Mouse (Mus musculus) erythroblast, embryonic 14.5 days (primary cell): ENCODE measurements around the gene Olfr1214. TPM values are rescaled to one million over a fixed set of nuclear protein-coding genes. Genes with fewer than 3 reads are reported as not detected.
"Not testable (repeated sequence)": the region's sequence is repeated elsewhere in the genome, so short reads cannot be mapped to it uniquely, and the experiment has no call there.

Experiments used
- H3K27me3 ChIP-seq: 2 replicates; pipeline ENCODE4 v1.6.1; 2012; ENCODE audit warnings: inconsistent platforms; ENCODE audit not compliant: control insufficient read depth
- H3K36me3 ChIP-seq: 2 replicates; pipeline ENCODE4 v1.6.1; 2012; ENCODE audit warnings: mild to moderate bottlenecking, inconsistent platforms; ENCODE audit not compliant: control insufficient read depth
- H3K4me1 ChIP-seq: 2 replicates; pipeline ENCODE4 v1.6.1; 2012; ENCODE audit warnings: inconsistent platforms; ENCODE audit not compliant: control insufficient read depth
- H3K4me3 ChIP-seq: replicated peaks from 2 replicates; pipeline ENCODE3; 2012; ENCODE audit warnings: moderate library complexity, mild to moderate bottlenecking, inconsistent platforms
- H3K9me3 ChIP-seq: 2 replicates; pipeline ENCODE4 v1.6.1; 2012; ENCODE audit warnings: low read length, inconsistent platforms, mixed read lengths; ENCODE audit not compliant: control insufficient read depth
- GATA1 ChIP-seq: IDR thresholded peaks from 2 replicates; pipeline ENCODE4 v1.6.1; 2012; ENCODE audit warnings: low read length, inconsistent platforms, mixed read lengths
- TAL1 ChIP-seq: IDR thresholded peaks from 3 replicates; pipeline ENCODE4 v1.6.1; 2012; ENCODE audit warnings: low read length, inconsistent platforms, mixed read lengths
- polyA plus RNA-seq: library from polyadenylated mRNA; stranded (reverse); fragments of >175 nt; gene quantifications from 2 replicates; pipeline ENCODE4 v1.2.3, GENCODE M21; 2012

The Olfr1214 gene
- not detected in 2 replicates for polyA plus RNA-seq

GRCm38 (mm10) chr2:88992553-88992952, at the start of gene Olfr1214:
Olfr1214 (minus strand) TSS chr2:88992653.
- Histone ChIP-seq H3K9me3 (no peaks in the 10 kb centered on the region), H3K27me3 (no peaks in the 10 kb centered on the region), H3K4me3 (no peak within 1 kb of the TSS), H3K36me3 (no peaks in the 10 kb centered on the region), H3K4me1 (no peaks in the 10 kb centered on the region)
- TF ChIP-seq GATA1 = no peak
- no peak for TF ChIP-seq TAL1

DNA sequence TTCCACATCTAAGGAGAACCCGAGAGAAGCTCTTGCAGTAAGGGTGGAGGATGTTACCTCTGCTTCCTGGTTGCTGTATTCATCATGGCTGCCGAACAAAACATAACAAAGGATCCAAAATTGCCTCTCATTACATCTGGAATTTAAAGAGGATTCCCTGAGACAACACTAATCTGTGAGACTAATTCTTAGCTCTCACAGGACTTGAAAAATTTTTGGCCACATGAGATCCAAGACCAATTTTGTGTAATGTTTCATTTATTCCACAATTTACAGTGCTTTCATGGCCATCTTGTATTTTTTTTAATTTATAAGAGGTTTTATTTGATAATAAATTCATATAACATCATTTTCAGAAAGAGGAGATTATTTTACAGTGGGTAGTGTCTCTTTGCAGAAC, 39.5 kb upstream of the Olfr1214 start, which contains the start of gene Olfr1217:
Olfr1217 (minus strand) TSS at position 101 of the 400 bp plus-strand sequence.
- Histone ChIP-seq H3K4me3 (no peak within 1 kb of the TSS), H3K27me3 (no peaks in the 10 kb centered on the region), H3K36me3 (no peaks in the 10 kb centered on the region), H3K4me1 (no peaks in the 10 kb centered on the region), H3K9me3 (no peaks in the 10 kb centered on the region)
- TF ChIP-seq TAL1 (no peak), GATA1 (no peak)

DNA sequence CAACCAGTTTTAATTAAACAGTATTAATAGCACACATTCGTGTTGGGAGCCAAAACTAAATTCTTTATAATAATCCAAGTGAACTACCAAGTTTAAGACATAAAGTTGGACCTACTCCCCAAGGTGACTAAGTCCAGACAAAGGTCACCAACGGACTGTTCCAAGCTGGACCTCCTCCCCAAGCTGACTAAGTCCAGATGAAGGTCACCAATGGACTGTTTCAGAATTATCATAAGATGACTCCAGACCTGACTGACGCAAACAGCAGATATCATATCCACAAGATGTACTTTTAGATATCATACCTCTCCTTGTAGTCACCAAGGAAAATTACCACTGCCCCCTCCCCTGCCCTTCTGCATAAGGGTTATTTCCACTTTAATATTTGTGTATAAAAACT, 29.0 kb upstream of the Olfr1214 start:
- H3K4me1 ChIP-seq, H3K36me3 ChIP-seq, H3K27me3 ChIP-seq, H3K9me3 ChIP-seq, H3K4me3 ChIP-seq: not testable (repeated sequence)

DNA sequence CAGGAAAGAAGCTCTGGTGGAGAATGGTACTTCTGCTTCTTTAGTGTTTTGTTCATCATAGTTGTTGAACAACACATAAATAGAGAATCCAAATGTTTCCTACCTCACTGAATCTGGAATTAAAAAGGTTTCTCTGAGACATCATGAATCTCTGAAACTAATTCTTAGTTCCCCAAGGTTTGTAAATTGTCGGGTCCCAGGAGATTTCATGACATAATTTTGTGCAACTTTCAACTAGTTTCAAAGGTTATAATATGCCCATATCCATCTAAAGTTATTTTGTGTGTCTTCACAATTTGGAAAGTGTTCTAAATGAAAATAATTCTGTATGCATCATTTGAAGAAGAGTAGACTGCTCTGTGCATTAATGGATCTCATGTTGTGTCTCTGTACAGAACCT, 25.8 kb upstream of the Olfr1214 start, which contains the start of gene Olfr1216:
Olfr1216 (minus strand) TSS at position 101 of the 400 bp plus-strand sequence.
- Histone ChIP-seq H3K4me3 (no peak within 1 kb of the TSS), H3K27me3 (no peaks in the 10 kb centered on the region), H3K36me3 (no peaks in the 10 kb centered on the region), H3K4me1 (no peaks in the 10 kb centered on the region), H3K9me3 (0 out of 2 replicates have a peak, but pooled peaks cover 3% of the 10 kb centered on the region)
- TF ChIP-seq TAL1 = no peak
- TF ChIP-seq GATA1 = no peak

- TF ChIP-seq TAL1 (no peak), GATA1 (no peak)
Measured at GRCm38 (mm10) chr2:89006873-89007272, 14.4 kb upstream of the Olfr1214 start, which contains the start of gene Olfr1215. Olfr1215 (minus strand) TSS chr2:89006973.

DNA sequence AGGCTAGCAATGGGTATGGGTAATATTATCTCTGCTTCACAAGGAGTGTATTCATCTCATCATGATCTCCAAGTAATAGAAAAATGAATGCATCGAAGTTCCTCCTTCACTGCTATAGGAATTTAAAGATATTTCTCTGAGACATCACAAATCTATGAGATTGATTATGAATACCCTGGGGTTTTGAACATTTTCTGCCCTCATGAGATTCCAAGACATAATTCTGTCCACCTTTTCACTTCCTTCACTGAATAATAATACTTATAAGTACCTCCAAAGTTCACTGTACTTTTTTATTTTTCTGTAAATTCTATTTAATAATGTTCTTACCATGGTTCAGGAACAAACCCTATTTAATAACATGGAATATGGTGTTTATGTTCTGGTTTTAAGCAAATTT, 12.3 kb downstream of the Olfr1214 start, which contains the start of gene Gm13762:
Gm13762 (minus strand) TSS at position 101 of the 400 bp plus-strand sequence.
- no peak for TF ChIP-seq TAL1
- TF ChIP-seq GATA1 = no peak
- Histone ChIP-seq H3K4me3 (no peak within 1 kb of the TSS), H3K4me1 (no peaks in the 10 kb centered on the region), H3K36me3 (no peaks in the 10 kb centered on the region), H3K9me3 (0 out of 2 replicates have a peak, but pooled peaks cover 2% of the 10 kb centered on the region), H3K27me3 (no peaks in the 10 kb centered on the region)

More at GRCm38 (mm10) chr2:89006873-89007272, 14.4 kb upstream of the Olfr1214 start, which contains the start of gene Olfr1215:
- no peaks in the 10 kb centered on the region for H3K36me3 ChIP-seq
- H3K27me3 ChIP-seq = no peaks in the 10 kb centered on the region
- no peak within 1 kb of the TSS for H3K4me3 ChIP-seq
- no peaks in the 10 kb centered on the region for H3K4me1 ChIP-seq
- no peaks in the 10 kb centered on the region for H3K9me3 ChIP-seq

- H3K4me1 ChIP-seq = no peaks in the 10 kb centered on the region
- TF ChIP-seq TAL1 = no peak
- TF ChIP-seq GATA1 = no peak
Measured at GRCm38 (mm10) chr2:88953669-88954068, 38.8 kb downstream of the Olfr1214 start, which contains the start of gene Olfr1212. Olfr1212 (plus strand) TSS chr2:88953969.

DNA sequence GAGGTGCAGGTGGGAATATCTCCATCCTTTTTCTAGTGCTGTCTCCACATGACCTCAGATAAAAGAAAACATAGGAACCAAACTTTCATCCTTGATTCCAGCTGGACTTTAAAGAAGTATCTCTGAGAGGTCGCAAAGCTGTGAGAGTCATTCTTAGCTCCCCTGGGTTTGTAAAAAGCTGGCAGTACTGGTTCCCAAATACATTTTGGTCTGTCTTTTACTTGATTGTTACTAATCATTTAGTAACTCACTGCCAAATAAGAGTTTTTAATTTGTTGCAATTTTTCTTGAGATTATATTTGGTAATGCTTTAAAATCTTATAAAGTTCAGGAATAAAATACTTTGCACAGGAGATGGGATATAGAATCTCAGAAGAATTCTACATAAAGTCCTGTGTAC, 54.4 kb downstream of the Olfr1214 start, which contains the start of gene Olfr1211:
Olfr1211 (minus strand) TSS at position 101 of the 400 bp plus-strand sequence.
- TF ChIP-seq TAL1 = no peak
- no peak for TF ChIP-seq GATA1

More at GRCm38 (mm10) chr2:88953669-88954068, 38.8 kb downstream of the Olfr1214 start, which contains the start of gene Olfr1212:
- no peaks in the 10 kb centered on the region for H3K27me3 ChIP-seq
- no peaks in the 10 kb centered on the region for H3K36me3 ChIP-seq
- no peak within 1 kb of the TSS for H3K4me3 ChIP-seq
- H3K9me3 ChIP-seq = peaks cover under 1% of the 10 kb centered on the region; the same call in 1 of the 2 replicates

More for the DNA sequence above, 54.4 kb downstream of the Olfr1214 start, which contains the start of gene Olfr1211:
- H3K9me3 ChIP-seq = 0 out of 2 replicates have a peak, but pooled peaks cover 2% of the 10 kb centered on the region
- H3K36me3 ChIP-seq = no peaks in the 10 kb centered on the region
- no peaks in the 10 kb centered on the region for H3K4me1 ChIP-seq
- no peaks in the 10 kb centered on the region for H3K27me3 ChIP-seq
- H3K4me3 ChIP-seq = no peak within 1 kb of the TSS

Other genes starting within 250 kb of the Olfr1214 start
- gene Olfr1198, start 241.3 kb downstream of the Olfr1214 start, polyA plus RNA-seq = not detected in 2 replicates
- not detected in 2 replicates for gene Olfr1199, start 232.2 kb downstream of the Olfr1214 start, polyA plus RNA-seq
- not detected in 2 replicates for gene Olfr1200, start 222.2 kb downstream of the Olfr1214 start, polyA plus RNA-seq
- not detected in 2 replicates for gene Olfr1201, start 199.6 kb downstream of the Olfr1214 start, polyA plus RNA-seq
- not detected in 2 replicates for gene Olfr1202, start 178.2 kb downstream of the Olfr1214 start, polyA plus RNA-seq
- gene Olfr1205, start 162.9 kb downstream of the Olfr1214 start, polyA plus RNA-seq = not detected in 2 replicates
- gene Olfr1204, start 143.4 kb downstream of the Olfr1214 start, polyA plus RNA-seq = not detected in 2 replicates
- not detected in 2 replicates for gene Olfr1206, start 129.4 kb downstream of the Olfr1214 start, polyA plus RNA-seq
- not detected in 2 replicates for gene Olfr1208, start 90.3 kb downstream of the Olfr1214 start, polyA plus RNA-seq
- gene Olfr1209, start 77.5 kb downstream of the Olfr1214 start, polyA plus RNA-seq = not detected in 2 replicates
- not detected in 2 replicates for gene Olfr1211, start 54.5 kb downstream of the Olfr1214 start, polyA plus RNA-seq
- gene Olfr1212, start 38.7 kb downstream of the Olfr1214 start, polyA plus RNA-seq = not detected in 2 replicates
- not detected in 2 replicates for gene Gm13762, start 12.4 kb downstream of the Olfr1214 start, polyA plus RNA-seq
- not detected in 2 replicates for gene Olfr1215, start 14.3 kb upstream of the Olfr1214 start, polyA plus RNA-seq
- gene Olfr1216, start 25.7 kb upstream of the Olfr1214 start, polyA plus RNA-seq = not detected in 2 replicates
- not detected in 2 replicates for gene Olfr1217, start 39.4 kb upstream of the Olfr1214 start, polyA plus RNA-seq
- gene Olfr1218, start 68.5 kb upstream of the Olfr1214 start, polyA plus RNA-seq = not detected in 2 replicates
- gene Olfr1219, start 90.9 kb upstream of the Olfr1214 start, polyA plus RNA-seq = not detected in 2 replicates
- gene Olfr1220, start 114.2 kb upstream of the Olfr1214 start, polyA plus RNA-seq = not detected in 2 replicates
- gene Olfr1221, start 124.6 kb upstream of the Olfr1214 start, polyA plus RNA-seq = not detected in 2 replicates
- gene Olfr1222, start 140.4 kb upstream of the Olfr1214 start, polyA plus RNA-seq = not detected in 2 replicates
- not detected in 2 replicates for gene Olfr1223, start 158.9 kb upstream of the Olfr1214 start, polyA plus RNA-seq
- gene Olfr1224-ps1, start 171.4 kb upstream of the Olfr1214 start, polyA plus RNA-seq = not detected in 2 replicates
- gene Olfr1225, start 182.0 kb upstream of the Olfr1214 start, polyA plus RNA-seq = not detected in 2 replicates
- gene Olfr1226, start 207.4 kb upstream of the Olfr1214 start, polyA plus RNA-seq = not detected in 2 replicates